Mouse (Mus musculus): ENCODE measurements at regions not wholly inside any gene's neighbourhood (a gene's known extent, or its start where the extent isn't known, plus 50 kb on each side); places are given as distances from the start of the nearest gene placed in this dataset.

GRCm38 (mm10) chr17:63715687-63716086 is 147.2 kb upstream of the Fer start:
- 84% methylated on average over 9 of the region's 9 CpGs for WGBS (ENCODE audit: insufficient replicate concordance)
- H3K4me1 ChIP-seq (ENCODE audit: insufficient read depth), result no peaks in the 10 kb centered on the region
- H3K4me2 ChIP-seq (ENCODE audit: low read depth, low read length), result no peak overlapping the region
- H3K27ac ChIP-seq (ENCODE audit: low read depth), result no peak overlapping the region
- ATAC-seq (no peak), DNase-seq (no peak)
- TF ChIP-seq CTCF (IDR thresholded peaks at IDR 0.05; ENCODE audit: low read depth) (no peak), EP300 (IDR thresholded peaks at IDR 0.05; ENCODE audit: low read depth) (no peak)
- H3K27me3 ChIP-seq (ENCODE audit: insufficient read depth, low read length), result no peaks in the 10 kb centered on the region
- H3K9me3 ChIP-seq (ENCODE audit: low read length), result no peaks in the 10 kb centered on the region
- H3K4me3 ChIP-seq (ENCODE audit: low read depth, low read length), result no peak overlapping the region
- no peak overlapping the region for H3K9ac ChIP-seq (replicated peaks)
- H3K36me3 ChIP-seq (replicated peaks; ENCODE audit: insufficient read depth, low read length), result no peaks in the 10 kb centered on the region

- Histone ChIP-seq H3K36me3 (replicated peaks; ENCODE audit: insufficient read depth, low read length) (no peaks in the 10 kb centered on the region), H3K4me3 (ENCODE audit: low read depth, low read length) (no peak overlapping the region), H3K4me2 (ENCODE audit: low read depth, low read length) (no peak overlapping the region), H3K9ac (replicated peaks) (no peak overlapping the region), H3K9me3 (ENCODE audit: low read length) (no peaks in the 10 kb centered on the region), H3K4me1 (ENCODE audit: insufficient read depth) (no peaks in the 10 kb centered on the region), H3K27me3 (ENCODE audit: insufficient read depth, low read length) (no peaks in the 10 kb centered on the region), H3K27ac (ENCODE audit: low read depth) (no peak overlapping the region)
- ATAC-seq (no peak), DNase-seq (no peak)
- WGBS (ENCODE audit: insufficient replicate concordance), result 65% methylated on average over 6 of the region's 6 CpGs
- TF ChIP-seq CTCF (IDR thresholded peaks at IDR 0.05; ENCODE audit: low read depth), result no peak
- TF ChIP-seq EP300 (IDR thresholded peaks at IDR 0.05; ENCODE audit: low read depth), result no peak
Measured at GRCm38 (mm10) chr17:63716161-63716560, 146.7 kb upstream of the Fer start.

- ATAC-seq (no peak), DNase-seq (no peak)
- no peak overlapping the region for H3K27ac ChIP-seq (ENCODE audit: low read depth)
- no peak overlapping the region for H3K4me3 ChIP-seq (ENCODE audit: low read depth, low read length)
- H3K4me2 ChIP-seq (ENCODE audit: low read depth, low read length), result no peak overlapping the region
- no peaks in the 10 kb centered on the region for H3K27me3 ChIP-seq (ENCODE audit: insufficient read depth, low read length)
- H3K4me1 ChIP-seq (ENCODE audit: insufficient read depth), result no peaks in the 10 kb centered on the region
- H3K9me3 ChIP-seq (ENCODE audit: low read length), result no peaks in the 10 kb centered on the region
- no peak overlapping the region for H3K9ac ChIP-seq (replicated peaks)
- TF ChIP-seq CTCF (IDR thresholded peaks at IDR 0.05; ENCODE audit: low read depth), result no peak
- no peak for TF ChIP-seq EP300 (IDR thresholded peaks at IDR 0.05; ENCODE audit: low read depth)
- 68% methylated on average over 9 of the region's 9 CpGs for WGBS (ENCODE audit: insufficient replicate concordance)
- H3K36me3 ChIP-seq (replicated peaks; ENCODE audit: insufficient read depth, low read length), result no peaks in the 10 kb centered on the region
Measured at GRCm38 (mm10) chr17:63717051-63717578, 145.7 kb upstream of the Fer start.

- Histone ChIP-seq H3K27me3 (ENCODE audit: insufficient read depth, low read length) (no peaks in the 10 kb centered on the region), H3K4me3 (ENCODE audit: low read depth, low read length) (no peak overlapping the region), H3K27ac (ENCODE audit: low read depth) (no peak overlapping the region), H3K4me2 (ENCODE audit: low read depth, low read length) (no peak overlapping the region), H3K9me3 (ENCODE audit: low read length) (no peaks in the 10 kb centered on the region), H3K4me1 (ENCODE audit: insufficient read depth) (no peaks in the 10 kb centered on the region), H3K9ac (replicated peaks) (no peak overlapping the region), H3K36me3 (replicated peaks; ENCODE audit: insufficient read depth, low read length) (no peaks in the 10 kb centered on the region)
- no peak for TF ChIP-seq EP300 (IDR thresholded peaks at IDR 0.05; ENCODE audit: low read depth)
- no peak for TF ChIP-seq CTCF (IDR thresholded peaks at IDR 0.05; ENCODE audit: low read depth)
- 84% methylated on average over 16 of the region's 16 CpGs for WGBS (ENCODE audit: insufficient replicate concordance)
- DNase-seq (no peak), ATAC-seq (no peak)
Measured at GRCm38 (mm10) chr17:63718972-63719715, 143.7 kb upstream of the Fer start.

GRCm38 (mm10) chr17:63719771-63720170 is 143.1 kb upstream of the Fer start:
- DNase-seq (no peak), ATAC-seq (no peak)
- Histone ChIP-seq H3K4me2 (ENCODE audit: low read depth, low read length) (no peak overlapping the region), H3K27ac (ENCODE audit: low read depth) (no peak overlapping the region), H3K9ac (replicated peaks) (no peak overlapping the region), H3K9me3 (ENCODE audit: low read length) (no peaks in the 10 kb centered on the region), H3K27me3 (ENCODE audit: insufficient read depth, low read length) (no peaks in the 10 kb centered on the region), H3K36me3 (replicated peaks; ENCODE audit: insufficient read depth, low read length) (no peaks in the 10 kb centered on the region), H3K4me3 (ENCODE audit: low read depth, low read length) (no peak overlapping the region), H3K4me1 (ENCODE audit: insufficient read depth) (no peaks in the 10 kb centered on the region)
- 86% methylated on average over 4 of the region's 4 CpGs for WGBS (ENCODE audit: insufficient replicate concordance)
- no peak for TF ChIP-seq CTCF (IDR thresholded peaks at IDR 0.05; ENCODE audit: low read depth)
- no peak for TF ChIP-seq EP300 (IDR thresholded peaks at IDR 0.05; ENCODE audit: low read depth)

GRCm38 (mm10) chr17:63720883-63721282 is 142.0 kb upstream of the Fer start:
- Histone ChIP-seq H3K4me3 (ENCODE audit: low read depth, low read length) (no peak overlapping the region), H3K9ac (replicated peaks) (no peak overlapping the region), H3K4me1 (ENCODE audit: insufficient read depth) (no peaks in the 10 kb centered on the region), H3K27me3 (ENCODE audit: insufficient read depth, low read length) (no peaks in the 10 kb centered on the region), H3K4me2 (ENCODE audit: low read depth, low read length) (no peak overlapping the region), H3K36me3 (replicated peaks; ENCODE audit: insufficient read depth, low read length) (no peaks in the 10 kb centered on the region), H3K9me3 (ENCODE audit: low read length) (no peaks in the 10 kb centered on the region), H3K27ac (ENCODE audit: low read depth) (no peak overlapping the region)
- TF ChIP-seq CTCF (IDR thresholded peaks at IDR 0.05; ENCODE audit: low read depth) (peak; percentile 30), EP300 (IDR thresholded peaks at IDR 0.05; ENCODE audit: low read depth) (no peak)
- 26% methylated on average over 4 of the region's 4 CpGs for WGBS (ENCODE audit: insufficient replicate concordance)
- DNase-seq (no peak), ATAC-seq (no peak)

All from liver, postnatal 0 days (tissue).